Mouse (Mus musculus) midbrain, embryonic 12.5 days (tissue): ENCODE measurements around the gene Luzp2. TPM values are rescaled to one million over a fixed set of nuclear protein-coding genes. Genes with fewer than 3 reads are reported as not detected.

Experiments used
- ATAC-seq: fragments of 200-750 bp; cut with Nextera tagmentation; 2 replicates; pipeline ENCODE4 v1.8.0; 2017; ENCODE audit warnings: low read depth, moderate TSS enrichment, moderate library complexity; ENCODE audit not compliant: low FRiP score
- H3K27ac ChIP-seq: fragments of 300-500 bp; sonication (generic); replicated peaks from 2 replicates; pipeline ENCODE4 v1.5.1; 2016; ENCODE audit warnings: mild to moderate bottlenecking
- H3K27me3 ChIP-seq: fragments of 300-500 bp; sonication (generic); 2 replicates; pipeline ENCODE4 v1.6.1; 2016; ENCODE audit warnings: mild to moderate bottlenecking
- H3K36me3 ChIP-seq: fragments of 300-500 bp; sonication (generic); 2 replicates; pipeline ENCODE4 v1.6.1; 2016
- H3K4me1 ChIP-seq: fragments of 300-500 bp; sonication (generic); 2 replicates; pipeline ENCODE4 v1.6.1; 2016
- H3K4me2 ChIP-seq: fragments of 300-500 bp; sonication (generic); replicated peaks from 2 replicates; pipeline ENCODE4 v1.6.1; 2016; ENCODE audit warnings: mild to moderate bottlenecking, moderate library complexity
- H3K4me3 ChIP-seq: fragments of 300-500 bp; sonication (generic); 2 replicates; pipeline ENCODE4 v1.5.1; 2016; ENCODE audit warnings: mild to moderate bottlenecking
- H3K9ac ChIP-seq: fragments of 300-500 bp; sonication (generic); replicated peaks from 2 replicates; pipeline ENCODE4 v1.6.1; 2016; ENCODE audit warnings: mild to moderate bottlenecking, moderate library complexity
- H3K9me3 ChIP-seq: fragments of 300-500 bp; sonication (generic); 2 replicates; pipeline ENCODE4 v1.6.1; 2016; ENCODE audit warnings: mild to moderate bottlenecking
- WGBS: fragments of 180-500 bp; shearing (Covaris S2); methylation state at CpG from one replicate; pipeline ENCODE4 v1.1.7; 2016; 5-methylcytosine and 5-hydroxymethylcytosine counted together
- polyA plus RNA-seq: library from polyadenylated mRNA; unstranded; fragments of >200 nt; fragmentation: Nextera tagmentation; extraction: Ambion mirVana; gene quantifications from 2 replicates; pipeline ENCODE4 v1.2.1, GENCODE M21; 2016

Gene Luzp2
- polyA plus RNA-seq, 1 experiment from 2014 or later = 8.9 TPM

GRCm38 (mm10) chr7:54878928-54879644 lies 43.8 kb downstream of the Luzp2 start:
- Histone ChIP-seq H3K9me3 (no peaks in the 10 kb centered on the region), H3K4me3 (no peak overlapping the region), H3K27me3 (no peaks in the 10 kb centered on the region), H3K27ac (no peak overlapping the region), H3K36me3 (no peaks in the 10 kb centered on the region), H3K9ac (no peak overlapping the region), H3K4me1 (no peaks in the 10 kb centered on the region), H3K4me2 (no peak overlapping the region)
- ATAC-seq = no peak
- 93% methylated on average over 4 of the region's 4 CpGs for WGBS

- WGBS = 79% methylated on average over 3 of the region's 3 CpGs
- Histone ChIP-seq H3K4me2 (no peak overlapping the region), H3K36me3 (no peaks in the 10 kb centered on the region), H3K27me3 (no peaks in the 10 kb centered on the region), H3K4me1 (no peaks in the 10 kb centered on the region), H3K9ac (no peak overlapping the region), H3K4me3 (no peak overlapping the region), H3K9me3 (no peaks in the 10 kb centered on the region), H3K27ac (no peak overlapping the region)
- ATAC-seq = no peak
These were observed 58.7 kb downstream of the Luzp2 start for GRCm38 (mm10) chr7:54893709-54894627.

- no peak for ATAC-seq
- H3K4me2 ChIP-seq = no peak overlapping the region
- no peak overlapping the region for H3K9ac ChIP-seq
- no peak overlapping the region for H3K27ac ChIP-seq
- WGBS = 74% methylated on average over 3 of the region's 3 CpGs
- no peaks in the 10 kb centered on the region for H3K9me3 ChIP-seq
- H3K4me1 ChIP-seq = no peaks in the 10 kb centered on the region
- H3K27me3 ChIP-seq = no peaks in the 10 kb centered on the region
- H3K36me3 ChIP-seq = no peaks in the 10 kb centered on the region
- no peak overlapping the region for H3K4me3 ChIP-seq
These were observed 63.3 kb downstream of the Luzp2 start for GRCm38 (mm10) chr7:54898589-54898988.

GRCm38 (mm10) chr7:54909958-54910357 lies 74.7 kb downstream of the Luzp2 start:
- ATAC-seq = 0 out of 2 replicates have a peak, but pooled peaks have one; percentile 44
- Histone ChIP-seq H3K4me1 (no peaks in the 10 kb centered on the region), H3K9ac (no peak overlapping the region), H3K4me2 (no peak overlapping the region), H3K4me3 (no peak overlapping the region), H3K27ac (no peak overlapping the region), H3K36me3 (no peaks in the 10 kb centered on the region), H3K27me3 (no peaks in the 10 kb centered on the region), H3K9me3 (no peaks in the 10 kb centered on the region)
- WGBS = 64% methylated on average over 7 of the region's 7 CpGs

- WGBS = 41% methylated on average over 1 of the region's 1 CpGs
- Histone ChIP-seq H3K4me3 (no peak overlapping the region), H3K9ac (no peak overlapping the region), H3K36me3 (no peaks in the 10 kb centered on the region), H3K27me3 (no peaks in the 10 kb centered on the region), H3K4me1 (no peaks in the 10 kb centered on the region), H3K27ac (no peak overlapping the region), H3K4me2 (no peak overlapping the region), H3K9me3 (no peaks in the 10 kb centered on the region)
- ATAC-seq = no peak
These were observed 78.7 kb downstream of the Luzp2 start for GRCm38 (mm10) chr7:54914030-54914429.

- H3K27ac ChIP-seq = no peak overlapping the region
- no peaks in the 10 kb centered on the region for H3K27me3 ChIP-seq
- 77% methylated on average over 3 of the region's 3 CpGs for WGBS
These were observed 86.7 kb downstream of the Luzp2 start for GRCm38 (mm10) chr7:54921991-54922390.

GRCm38 (mm10) chr7:54956759-54957158 lies 121.5 kb downstream of the Luzp2 start:
- H3K4me1 ChIP-seq = no peaks in the 10 kb centered on the region
- no peak overlapping the region for H3K4me3 ChIP-seq
- 70% methylated on average over 2 of the region's 2 CpGs for WGBS
- H3K9ac ChIP-seq = no peak overlapping the region
- no peak overlapping the region for H3K27ac ChIP-seq
- H3K36me3 ChIP-seq = no peaks in the 10 kb centered on the region
- no peak for ATAC-seq
- no peak overlapping the region for H3K4me2 ChIP-seq
- no peaks in the 10 kb centered on the region for H3K9me3 ChIP-seq
- H3K27me3 ChIP-seq = no peaks in the 10 kb centered on the region

More at GRCm38 (mm10) chr7:54921991-54922390, 86.7 kb downstream of the Luzp2 start:
- H3K9me3 ChIP-seq = no peaks in the 10 kb centered on the region
- no peak overlapping the region for H3K9ac ChIP-seq
- H3K4me1 ChIP-seq = no peaks in the 10 kb centered on the region
- H3K36me3 ChIP-seq = no peaks in the 10 kb centered on the region
- no peak overlapping the region for H3K4me2 ChIP-seq
- no peak overlapping the region for H3K4me3 ChIP-seq
- no peak for ATAC-seq

- no peaks in the 10 kb centered on the region for H3K36me3 ChIP-seq
- H3K27ac ChIP-seq = no peak overlapping the region
- no peaks in the 10 kb centered on the region for H3K27me3 ChIP-seq
- no peak overlapping the region for H3K4me2 ChIP-seq
- ATAC-seq = peak; percentile 47; the same call in 1 of the 2 replicates
- no peak overlapping the region for H3K9ac ChIP-seq
- 83% methylated on average over 4 of the region's 4 CpGs for WGBS
- no peak overlapping the region for H3K4me3 ChIP-seq
- no peaks in the 10 kb centered on the region for H3K9me3 ChIP-seq
- H3K4me1 ChIP-seq = no peaks in the 10 kb centered on the region
These were observed 127.4 kb downstream of the Luzp2 start for GRCm38 (mm10) chr7:54962678-54963077.

- H3K9me3 ChIP-seq = no peaks in the 10 kb centered on the region
- no peaks in the 10 kb centered on the region for H3K27me3 ChIP-seq
- peak; percentile 77 for ATAC-seq
- H3K4me1 ChIP-seq = no peaks in the 10 kb centered on the region
- H3K27ac ChIP-seq = no peak overlapping the region
- H3K4me2 ChIP-seq = no peak overlapping the region
- H3K36me3 ChIP-seq = no peaks in the 10 kb centered on the region
- H3K4me3 ChIP-seq = no peak overlapping the region
- no peak overlapping the region for H3K9ac ChIP-seq
These were observed 142.1 kb downstream of the Luzp2 start for GRCm38 (mm10) chr7:54977372-54977771.

GRCm38 (mm10) chr7:54980585-54980984 lies 145.3 kb downstream of the Luzp2 start:
- no peak overlapping the region for H3K27ac ChIP-seq
- WGBS = 78% methylated on average over 4 of the region's 4 CpGs
- no peak for ATAC-seq
- no peaks in the 10 kb centered on the region for H3K4me1 ChIP-seq
- H3K36me3 ChIP-seq = no peaks in the 10 kb centered on the region
- no peak overlapping the region for H3K4me2 ChIP-seq
- H3K9me3 ChIP-seq = no peaks in the 10 kb centered on the region
- H3K4me3 ChIP-seq = no peak overlapping the region
- no peak overlapping the region for H3K9ac ChIP-seq
- no peaks in the 10 kb centered on the region for H3K27me3 ChIP-seq

- Histone ChIP-seq H3K36me3 (no peaks in the 10 kb centered on the region), H3K27ac (no peak overlapping the region), H3K9me3 (no peaks in the 10 kb centered on the region), H3K9ac (no peak overlapping the region), H3K4me2 (no peak overlapping the region), H3K4me1 (no peaks in the 10 kb centered on the region), H3K4me3 (no peak overlapping the region), H3K27me3 (no peaks in the 10 kb centered on the region)
- 71% methylated on average over 2 of the region's 2 CpGs for WGBS
- ATAC-seq = 0 out of 2 replicates have a peak, but pooled peaks have one; percentile 14
These were observed 165.1 kb downstream of the Luzp2 start for GRCm38 (mm10) chr7:55000397-55000796.

GRCm38 (mm10) chr7:55009173-55009771 lies 174.0 kb downstream of the Luzp2 start:
- H3K9me3 ChIP-seq = no peaks in the 10 kb centered on the region
- no peak overlapping the region for H3K4me3 ChIP-seq
- H3K27ac ChIP-seq = no peak overlapping the region
- H3K4me1 ChIP-seq = no peaks in the 10 kb centered on the region
- ATAC-seq = peak; percentile 87
- no peaks in the 10 kb centered on the region for H3K27me3 ChIP-seq
- H3K4me2 ChIP-seq = no peak overlapping the region
- H3K36me3 ChIP-seq = no peaks in the 10 kb centered on the region
- no peak overlapping the region for H3K9ac ChIP-seq
- 56% methylated on average over 4 of the region's 4 CpGs for WGBS
